ENCODE assay signal across 8 mouse cellular contexts in the genomic region with DNA sequence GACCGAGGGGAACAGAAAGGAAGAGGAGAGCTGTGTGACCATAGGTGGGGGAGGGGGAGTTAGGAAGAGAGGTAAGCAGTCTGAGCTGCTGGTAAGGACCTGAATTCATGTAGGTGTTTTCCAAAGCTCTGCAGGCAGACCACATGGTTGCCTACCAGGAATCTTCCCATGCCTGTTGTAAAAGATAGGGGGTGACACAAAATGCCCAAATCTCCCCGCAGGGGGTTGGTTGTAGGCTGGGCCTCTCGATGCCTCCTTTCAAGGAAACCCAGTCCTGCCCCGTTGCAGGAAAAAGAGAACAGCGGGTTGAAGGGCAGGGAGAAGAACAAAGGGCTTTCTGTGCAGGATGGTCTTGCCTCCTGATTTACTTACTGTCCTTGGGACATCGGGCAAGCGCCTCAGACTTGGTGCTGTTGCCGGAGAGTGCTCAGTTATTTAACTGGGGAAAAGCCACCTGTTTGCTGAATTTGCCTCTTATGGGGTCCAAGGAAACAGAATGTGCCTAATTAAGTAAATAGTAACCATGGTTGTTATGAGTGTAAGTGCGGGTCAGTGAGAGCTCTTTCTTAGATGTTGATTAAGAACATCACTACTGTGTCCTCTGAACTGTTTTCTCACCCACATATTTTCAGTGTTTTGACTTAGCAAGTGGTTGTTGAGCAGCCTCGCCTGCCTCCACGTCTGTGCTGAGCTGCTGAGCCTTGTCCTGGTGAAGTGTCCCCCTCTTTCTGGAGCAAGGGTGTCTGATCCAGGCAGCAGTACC.
A peak's percentile ranks its signal among the peaks of the same experiment; 100 is the strongest.
DNase-seq lines count a peak whose midpoint lies in the region; ATAC-seq and TF ChIP-seq lines count a peak whose summit lies in the region.

No protein-coding gene starts in this region.

- no peak for ATAC-seq in liver, embryonic 15.5 days (ENCODE audit: insufficient read depth)
- peak; percentile 58 for ATAC-seq in neural tube, embryonic 13.5 days (ENCODE audit: low read depth)

- peaks cover 12% of the 10 kb centered on the region for H3K36me3 ChIP-seq in heart, adult 2 months (ENCODE audit: control insufficient read depth, insufficient read depth, low read length)
- H3K36me3 ChIP-seq in liver, embryonic 15.5 days (replicated peaks): no peaks in the 10 kb centered on the region
- H3K36me3 ChIP-seq in neural tube, embryonic 13.5 days: no peaks in the 10 kb centered on the region

- peak; percentile 40 for DNase-seq in ovary, postnatal 36 days (ENCODE audit: low spot score)
- DNase-seq in ovary, postnatal 10 days (ENCODE audit: low spot score): no peak
- DNase-seq in heart, adult 2 months: peak in 1 of 2 experiments; percentile 67
- DNase-seq in kidney, adult 18-20 months: peak; percentile 68
- no peak for DNase-seq in spleen, adult 12 weeks (ENCODE audit: low spot score)

- no peaks in the 10 kb centered on the region for H3K9me3 ChIP-seq in liver, embryonic 15.5 days (replicated peaks)
- H3K9me3 ChIP-seq in neural tube, embryonic 13.5 days: no peaks in the 10 kb centered on the region

- 0 out of 2 replicates have a peak overlapping the region, but pooled peaks have one; percentile 0 for H3K4me3 ChIP-seq in cortical plate, adult 2 months (ENCODE audit: insufficient read depth, low read length)
- peak overlapping the region; percentile 22; the same call in 1 of the 2 replicates for H3K4me3 ChIP-seq in heart, adult 2 months
- peak overlapping the region; percentile 33; the same call in 1 of the 2 replicates for H3K4me3 ChIP-seq in liver, embryonic 15.5 days (replicated peaks)
- peak overlapping the region; percentile 38 for H3K4me3 ChIP-seq in neural tube, embryonic 13.5 days

- no peak for TF ChIP-seq EP300 in heart, adult 2 months (IDR thresholded peaks at IDR 0.05; ENCODE audit: insufficient read depth, low read depth, low read length)

- intact Hi-C loops in heart, adult 2 months (cut with DNase I): loop anchor here (1.0 kb wide), 2 partner anchors 76 to 142 kb away; no protein-coding TSS in a partner anchor

- no peak for TF ChIP-seq CTCF in cortical plate, adult 2 months (IDR thresholded peaks at IDR 0.05; ENCODE audit: extremely low read depth, insufficient read depth, low read length)
- no peak; the same call in 1 of the 2 replicates for TF ChIP-seq CTCF in heart, adult 2 months (IDR thresholded peaks at IDR 0.05)

- peaks cover 8% of the 10 kb centered on the region for H3K4me1 ChIP-seq in cortical plate, adult 2 months (ENCODE audit: control insufficient read depth, insufficient read depth, low read length)
- H3K4me1 ChIP-seq in heart, adult 2 months (ENCODE audit: control insufficient read depth, insufficient read depth, low read length): peaks cover 25% of the 10 kb centered on the region
- H3K4me1 ChIP-seq in liver, embryonic 15.5 days (replicated peaks): 0 out of 2 replicates have a peak, but pooled peaks cover 7% of the 10 kb centered on the region
- H3K4me1 ChIP-seq in neural tube, embryonic 13.5 days (replicated peaks): peaks cover 21% of the 10 kb centered on the region; the same call in 1 of the 2 replicates

- no peak for TF ChIP-seq POLR2A in cortical plate, adult 2 months (IDR thresholded peaks at IDR 0.05; ENCODE audit: extremely low read depth, insufficient read depth, low read length)
- no peak for TF ChIP-seq POLR2A in heart, adult 2 months (IDR thresholded peaks at IDR 0.05; ENCODE audit: insufficient read depth, low read depth, low read length)

- H3K27me3 ChIP-seq in heart, adult 2 months (ENCODE audit: control insufficient read depth, insufficient read depth, low read length): no peaks in the 10 kb centered on the region
- peaks cover 12% of the 10 kb centered on the region for H3K27me3 ChIP-seq in liver, embryonic 15.5 days
- H3K27me3 ChIP-seq in neural tube, embryonic 13.5 days: no peaks in the 10 kb centered on the region

- peak overlapping the region; percentile 84 for H3K27ac ChIP-seq in cortical plate, adult 2 months (ENCODE audit: insufficient read depth, low read length)
- H3K27ac ChIP-seq in heart, adult 2 months: peak overlapping the region; percentile 94
- no peak overlapping the region for H3K27ac ChIP-seq in liver, embryonic 15.5 days (replicated peaks)
- peak overlapping the region; percentile 30; the same call in 1 of the 2 replicates for H3K27ac ChIP-seq in neural tube, embryonic 13.5 days (replicated peaks)

- peak overlapping the region; percentile 57 for H3K9ac ChIP-seq in heart, adult 2 months (ENCODE audit: low read depth, low read length)
- H3K9ac ChIP-seq in liver, embryonic 15.5 days: no peak overlapping the region
- H3K9ac ChIP-seq in neural tube, embryonic 13.5 days: peak overlapping the region; percentile 67

- 52% methylated on average over 11 of the region's 11 CpGs for WGBS in heart, adult 2 months
- 32% methylated on average over 11 of the region's 11 CpGs for WGBS in liver, embryonic 15.5 days (ENCODE audit: insufficient replicate concordance)
- 11% methylated on average over 11 of the region's 11 CpGs for WGBS in neural tube, embryonic 13.5 days

- H3K4me2 ChIP-seq in liver, embryonic 15.5 days: peak overlapping the region; percentile 62
- H3K4me2 ChIP-seq in neural tube, embryonic 13.5 days: peak overlapping the region; percentile 60

- H3K79me2 ChIP-seq in heart, adult 2 months (replicated peaks; ENCODE audit: control insufficient read depth, insufficient read depth, low read length): no peaks in the 10 kb centered on the region

Comparison
In these comparisons a context has a peak if more than half of its experiments do, and no peak if none do; other contexts are left out.
1. DNase-seq: peak in ovary, postnatal 36 days (single experiment) and kidney, adult 18-20 months (single experiment); none in ovary, postnatal 10 days (single experiment) and spleen, adult 12 weeks (single experiment).
2. Peak in every context shown above with its lines, with median percentiles within 50 percentile points of each other: H3K4me3 ChIP-seq.